Mouse (Mus musculus) lung, postnatal 0 days (tissue): ENCODE data around the gene Ubash3b. TPM values are rescaled to one million over a fixed set of nuclear protein-coding genes. Genes with fewer than 3 reads are reported as not detected.

Source experiments
- ATAC-seq: fragments of 200-750 bp; cut with Nextera tagmentation; 2 replicates; pipeline ENCODE4 v1.8.0; 2017; ENCODE audit warnings: moderate library complexity
- DNase-seq: peaks from one replicate; pipeline ENCODE4 v3.0.0-alpha.2; 2016; ENCODE audit warnings: low spot score
- H3K27ac ChIP-seq: fragments of 300-500 bp; sonication (generic); 2 replicates; pipeline ENCODE4 v1.5.1; 2014; ENCODE audit warnings: antibody characterized with exemption, mild to moderate bottlenecking, low read length, mixed read lengths
- H3K27me3 ChIP-seq: fragments of 300-500 bp; sonication (generic); replicated peaks from 2 replicates; pipeline ENCODE4 v1.6.1; 2014; ENCODE audit warnings: low read length, mixed read lengths; ENCODE audit not compliant: insufficient read depth
- H3K36me3 ChIP-seq: fragments of 300-500 bp; sonication (generic); 2 replicates; pipeline ENCODE4 v1.6.1; 2014; ENCODE audit warnings: low read length, mixed read lengths; ENCODE audit not compliant: insufficient read depth
- H3K4me1 ChIP-seq: fragments of 300-500 bp; sonication (generic); 2 replicates; pipeline ENCODE4 v1.6.1; 2014; ENCODE audit warnings: antibody characterized with exemption, low read depth, low read length, mixed read lengths; ENCODE audit not compliant: insufficient read depth
- H3K4me2 ChIP-seq: fragments of 300-500 bp; sonication (generic); replicated peaks from 2 replicates; pipeline ENCODE4 v1.6.1; 2014; ENCODE audit warnings: low read depth, mild to moderate bottlenecking, low read length, moderate library complexity, mixed read lengths
- H3K4me3 ChIP-seq: fragments of 300-500 bp; sonication (generic); 2 replicates; pipeline ENCODE4 v1.5.1; 2014; ENCODE audit warnings: low read depth, low read length
- H3K9ac ChIP-seq: fragments of 300-500 bp; sonication (generic); replicated peaks from 2 replicates; pipeline ENCODE4 v1.6.1; 2014; ENCODE audit warnings: low read depth, mild to moderate bottlenecking
- H3K9me3 ChIP-seq: fragments of 300-500 bp; sonication (generic); 2 replicates; pipeline ENCODE4 v1.6.1; 2016; ENCODE audit warnings: low read length, mixed read lengths
- CTCF ChIP-seq: IDR thresholded peaks from 2 replicates; pipeline ENCODE4 v1.5.1; 2016; ENCODE audit warnings: antibody characterized with exemption, mild to moderate bottlenecking
- EP300 ChIP-seq: IDR thresholded peaks from 2 replicates; pipeline ENCODE4 v1.6.1; 2016; ENCODE audit warnings: antibody characterized with exemption, mild to moderate bottlenecking, control low read depth
- WGBS: fragments of 180-500 bp; shearing (Covaris S2); extraction: QIAGEN DNeasy Blood & Tissue Kit; methylation state at CpG from one replicate; pipeline ENCODE4 v1.1.7; 2014; 5-methylcytosine and 5-hydroxymethylcytosine counted together
- polyA plus RNA-seq: library from polyadenylated mRNA; unstranded; fragments of >200 nt; fragmentation: Nextera tagmentation; extraction: Ambion mirVana; gene quantifications from 2 replicates; pipeline ENCODE4 v1.2.1, GENCODE M21; 2015

Ubash3b gene
- polyA plus RNA-seq, 1 experiment from 2014 or later, result 4.1 TPM

DNA sequence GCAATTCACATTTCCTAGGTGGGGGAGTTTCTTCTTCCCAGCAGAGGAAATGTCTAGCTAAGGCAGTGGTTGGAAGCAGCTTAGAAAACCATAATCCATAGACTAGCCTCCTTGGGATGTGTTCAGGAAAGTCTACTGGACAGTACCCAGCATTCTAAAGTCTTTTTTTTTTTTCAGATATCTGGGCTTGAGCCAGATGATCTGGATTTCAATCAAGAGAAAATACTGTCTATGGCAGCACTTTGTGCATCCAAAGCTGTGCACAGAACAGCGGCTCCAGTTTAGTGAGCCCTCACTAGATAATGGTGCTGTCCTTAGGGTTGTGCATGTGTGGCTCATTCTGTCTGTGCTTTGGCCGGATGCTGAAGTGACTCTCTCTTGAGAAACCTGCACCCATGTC is 2.3 kb downstream of the Ubash3b start:
- Histone ChIP-seq H3K36me3 (no peaks in the 10 kb centered on the region), H3K4me2 (no peak overlapping the region), H3K27me3 (no peaks in the 10 kb centered on the region), H3K9me3 (no peaks in the 10 kb centered on the region), H3K4me1 (peaks cover 4% of the 10 kb centered on the region; the same call in 1 of the 2 replicates), H3K9ac (no peak overlapping the region), H3K4me3 (no peak overlapping the region), H3K27ac (no peak overlapping the region)
- WGBS, result 78% methylated on average over 2 of the region's 2 CpGs
- ATAC-seq (no peak), DNase-seq (no peak)
- TF ChIP-seq EP300 (no peak), CTCF (no peak)

DNA sequence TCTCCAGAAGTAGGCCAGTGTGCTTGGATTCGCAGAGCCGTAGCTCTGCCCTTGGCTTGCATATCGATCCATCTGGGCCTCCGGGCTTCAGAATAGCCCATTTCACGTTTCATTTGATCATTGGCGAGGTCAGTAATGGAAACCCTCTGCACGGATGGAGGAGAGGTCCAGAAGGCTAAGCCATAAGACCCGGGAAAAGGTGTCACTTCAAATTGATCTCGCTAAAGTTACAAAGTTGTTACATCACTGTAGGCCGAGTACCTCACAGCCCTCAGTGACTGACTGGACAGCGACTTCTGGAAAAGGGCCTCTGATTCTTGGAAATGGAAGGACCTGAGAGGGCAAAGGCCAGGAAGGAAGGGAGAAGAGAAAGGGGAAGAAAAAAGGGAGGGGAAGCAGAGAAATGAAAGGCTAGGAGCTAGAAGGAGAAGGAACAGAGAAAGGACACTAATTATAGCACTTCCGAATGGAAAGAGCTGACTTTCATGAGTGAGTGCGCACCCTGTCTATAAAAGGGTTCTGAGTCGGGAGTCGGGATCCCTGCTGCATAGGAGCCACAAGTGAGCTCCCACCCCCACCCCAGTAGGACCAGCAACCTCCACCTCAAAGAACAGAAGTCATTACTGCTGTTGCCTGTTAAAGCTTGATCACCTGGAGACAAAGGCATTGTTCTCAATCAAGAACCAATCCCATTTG is 3.5 kb downstream of the Ubash3b start:
- peak overlapping the region; percentile 95 for H3K4me2 ChIP-seq
- H3K27ac ChIP-seq, result no peak overlapping the region; the same call in 1 of the 2 replicates
- DNase-seq, result peak; percentile 16
- 26% methylated on average over 15 of the region's 15 CpGs for WGBS
- H3K36me3 ChIP-seq, result no peaks in the 10 kb centered on the region
- no peak for TF ChIP-seq CTCF
- no peak for TF ChIP-seq EP300
- peak overlapping the region; percentile 80 for H3K4me3 ChIP-seq
- peaks cover 4% of the 10 kb centered on the region; the same call in 1 of the 2 replicates for H3K4me1 ChIP-seq
- no peaks in the 10 kb centered on the region for H3K9me3 ChIP-seq
- no peak overlapping the region for H3K9ac ChIP-seq
- H3K27me3 ChIP-seq, result no peaks in the 10 kb centered on the region
- ATAC-seq, result no peak

- peak overlapping the region; percentile 43; the same call in 1 of the 2 replicates for H3K27ac ChIP-seq
- ATAC-seq (peak; percentile 83), DNase-seq (peak; percentile 88)
- no peaks in the 10 kb centered on the region for H3K27me3 ChIP-seq
- H3K4me2 ChIP-seq, result peak overlapping the region; percentile 95
- H3K4me3 ChIP-seq, result peak overlapping the region; percentile 80
- TF ChIP-seq CTCF, result no peak
- no peak for TF ChIP-seq EP300
- 0% methylated on average over 72 of the region's 82 CpGs for WGBS
- H3K4me1 ChIP-seq, result peaks cover 4% of the 10 kb centered on the region; the same call in 1 of the 2 replicates
- H3K36me3 ChIP-seq, result no peaks in the 10 kb centered on the region
- H3K9ac ChIP-seq, result peak overlapping the region; percentile 55
- H3K9me3 ChIP-seq, result no peaks in the 10 kb centered on the region
Observed at GRCm38 (mm10) chr9:41157020-41157871, 4.3 kb downstream of the Ubash3b start.

DNA sequence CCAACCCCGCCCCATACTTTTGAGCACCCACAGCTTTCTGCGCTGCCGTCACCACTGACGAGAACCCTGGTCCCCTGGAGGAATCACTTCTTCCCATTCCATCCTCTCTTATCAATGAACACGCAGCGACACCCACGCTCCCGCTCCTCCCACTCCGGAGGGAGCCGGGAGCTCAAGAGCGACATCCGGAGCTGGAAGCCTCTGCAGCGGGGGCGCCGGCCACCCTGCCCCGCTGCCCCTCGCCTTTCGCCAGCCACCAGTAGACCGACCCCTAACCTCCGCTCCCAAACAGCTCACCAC is 4.8 kb downstream of the Ubash3b start:
- H3K27ac ChIP-seq, result no peak overlapping the region
- ATAC-seq (0 out of 2 replicates have a peak, but pooled peaks have one; percentile 3), DNase-seq (peak; percentile 24)
- H3K4me2 ChIP-seq, result peak overlapping the region; percentile 95
- no peaks in the 10 kb centered on the region for H3K27me3 ChIP-seq
- H3K9me3 ChIP-seq, result no peaks in the 10 kb centered on the region
- peaks cover 4% of the 10 kb centered on the region; the same call in 1 of the 2 replicates for H3K4me1 ChIP-seq
- WGBS, result under 1% methylated on average over 19 of the region's 20 CpGs
- H3K36me3 ChIP-seq, result no peaks in the 10 kb centered on the region
- TF ChIP-seq CTCF (no peak), EP300 (no peak)
- peak overlapping the region; percentile 55; the same call in 1 of the 2 replicates for H3K9ac ChIP-seq
- H3K4me3 ChIP-seq, result peak overlapping the region; percentile 80

- Histone ChIP-seq H3K4me2 (peak overlapping the region; percentile 95), H3K27ac (no peak overlapping the region), H3K9me3 (no peaks in the 10 kb centered on the region), H3K27me3 (no peaks in the 10 kb centered on the region), H3K4me3 (peak overlapping the region; percentile 80), H3K9ac (no peak overlapping the region), H3K4me1 (peaks cover 4% of the 10 kb centered on the region; the same call in 1 of the 2 replicates), H3K36me3 (no peaks in the 10 kb centered on the region)
- DNase-seq (no peak), ATAC-seq (no peak)
- WGBS, result 35% methylated on average over 20 of the region's 20 CpGs
- TF ChIP-seq CTCF (no peak), EP300 (no peak)
Observed at GRCm38 (mm10) chr9:41156006-41156719, 5.3 kb downstream of the Ubash3b start.

GRCm38 (mm10) chr9:41153979-41154378 is 7.5 kb downstream of the Ubash3b start:
- TF ChIP-seq EP300, result no peak
- no peak for TF ChIP-seq CTCF

More at GRCm38 (mm10) chr9:41153979-41154378, 7.5 kb downstream of the Ubash3b start:
- Histone ChIP-seq H3K4me1 (peaks cover 4% of the 10 kb centered on the region; the same call in 1 of the 2 replicates), H3K27ac (no peak overlapping the region), H3K4me2 (no peak overlapping the region), H3K27me3 (no peaks in the 10 kb centered on the region), H3K9me3 (no peaks in the 10 kb centered on the region), H3K9ac (no peak overlapping the region), H3K36me3 (no peaks in the 10 kb centered on the region), H3K4me3 (no peak overlapping the region)
- no peak for ATAC-seq
- WGBS, result 67% methylated on average over 1 of the region's 1 CpGs
- no peak for DNase-seq
